Mouse (Mus musculus) midbrain, postnatal 0 days (tissue): ENCODE measurements around the gene Mmrn2. TPM values are rescaled to one million over a fixed set of nuclear protein-coding genes. Genes with fewer than 3 reads are reported as not detected.

Experiments
- ATAC-seq: fragments of 200-750 bp; cut with Nextera tagmentation; 2 replicates; pipeline ENCODE4 v1.8.0; 2017; ENCODE audit warnings: moderate number of reproducible peaks, mild to moderate bottlenecking, moderate TSS enrichment, moderate library complexity; ENCODE audit not compliant: low FRiP score
- DNase-seq: peaks from one replicate; pipeline ENCODE4 v3.0.0-alpha.2; 2015; ENCODE audit warnings: low spot score
- H3K27ac ChIP-seq: fragments of 300-500 bp; sonication (generic); 2 replicates; pipeline ENCODE4 v1.5.1; 2014; ENCODE audit warnings: low read depth, mild to moderate bottlenecking, low read length, mixed read lengths
- H3K27me3 ChIP-seq: fragments of 300-500 bp; sonication (generic); 2 replicates; pipeline ENCODE4 v1.6.1; 2014; ENCODE audit warnings: low read length, control low read depth, mixed read lengths; ENCODE audit not compliant: insufficient read depth
- H3K36me3 ChIP-seq: fragments of 300-500 bp; sonication (generic); 2 replicates; pipeline ENCODE4 v1.6.1; 2014; ENCODE audit warnings: low read length, control low read depth, mixed read lengths; ENCODE audit not compliant: insufficient read depth
- H3K4me1 ChIP-seq: fragments of 300-500 bp; sonication (generic); 2 replicates; pipeline ENCODE4 v1.6.1; 2014; ENCODE audit warnings: mild to moderate bottlenecking, control low read depth, antibody characterized with exemption, low read length, mixed read lengths; ENCODE audit not compliant: insufficient read depth
- H3K4me2 ChIP-seq: fragments of 300-500 bp; sonication (generic); 2 replicates; pipeline ENCODE4 v1.6.1; 2014; ENCODE audit warnings: low read depth, mild to moderate bottlenecking, low read length, mixed read lengths; ENCODE audit not compliant: poor library complexity, severe bottlenecking
- H3K4me3 ChIP-seq: fragments of 300-500 bp; sonication (generic); 2 replicates; pipeline ENCODE4 v1.5.1; 2014; ENCODE audit warnings: low read depth, mild to moderate bottlenecking, low read length, moderate library complexity
- H3K9ac ChIP-seq: fragments of 300-500 bp; sonication (generic); replicated peaks from 2 replicates; pipeline ENCODE4 v1.6.1; 2014; ENCODE audit warnings: mild to moderate bottlenecking, low read length, moderate library complexity, mixed read lengths; ENCODE audit not compliant: poor library complexity, severe bottlenecking
- H3K9me3 ChIP-seq: fragments of 300-500 bp; sonication (generic); 2 replicates; pipeline ENCODE4 v1.6.1; 2016; ENCODE audit warnings: low read length, control low read depth
- CTCF ChIP-seq: IDR thresholded peaks from 2 replicates; pipeline ENCODE4 v1.5.1; 2016; ENCODE audit warnings: antibody characterized with exemption, mild to moderate bottlenecking
- WGBS: fragments of 180-500 bp; shearing (Covaris S2); extraction: QIAGEN DNeasy Blood & Tissue Kit; methylation state at CpG from one replicate; pipeline ENCODE4 v1.1.7; 2014; 5-methylcytosine and 5-hydroxymethylcytosine counted together
- polyA plus RNA-seq: library from polyadenylated mRNA; unstranded; fragments of >200 nt; fragmentation: Nextera tagmentation; extraction: Ambion mirVana; gene quantifications from 2 replicates; pipeline ENCODE4 v1.2.1, GENCODE M21; 2015
- total RNA-seq: library from RNA; depleted of rRNA; stranded (reverse); fragments of >200 nt; gene quantifications from 2 replicates; pipeline ENCODE4 v1.2.3, GENCODE M21; 2014; rRNA removed

The Mmrn2 gene
- total RNA-seq, result 2.9 TPM in 2 replicates
- polyA plus RNA-seq, result 2.1 and 2.6 TPM in 2 replicates

DNA sequence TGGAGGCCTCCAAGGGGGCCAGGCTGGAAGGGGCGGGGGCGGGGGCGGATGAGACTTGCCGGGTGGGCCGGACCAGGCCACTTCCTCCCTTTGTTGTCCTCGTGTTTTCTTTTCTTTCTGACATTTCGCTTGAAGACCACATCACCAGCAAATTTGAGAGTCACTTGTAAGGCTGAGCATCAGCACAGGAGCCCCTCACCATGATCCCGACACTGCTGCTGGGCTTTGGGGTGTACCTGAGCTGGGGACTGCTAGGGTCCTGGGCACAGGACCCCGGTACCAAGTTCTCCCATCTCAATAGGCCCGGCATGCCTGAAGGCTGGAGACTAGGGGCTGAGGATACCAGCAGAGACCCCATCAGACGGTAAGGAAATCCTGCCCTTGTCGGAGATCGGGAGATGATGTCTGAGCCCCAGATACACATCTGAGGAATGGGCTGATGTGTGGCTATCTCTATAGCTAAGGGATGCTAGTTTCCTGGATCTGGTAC, at the start of gene Mmrn2:
Mmrn2 (plus strand) TSS at position 51 of the 490 bp plus-strand sequence.
- WGBS, result 85% methylated on average over 13 of the region's 13 CpGs
- ATAC-seq (no peak), DNase-seq (no peak)
- no peaks in the 10 kb centered on the region for H3K27me3 ChIP-seq
- no peak within 1 kb of the TSS for H3K27ac ChIP-seq
- no peaks in the 10 kb centered on the region for H3K9me3 ChIP-seq
- H3K4me3 ChIP-seq, result no peak within 1 kb of the TSS
- H3K36me3 ChIP-seq, result no peaks in the 10 kb centered on the region
- H3K9ac ChIP-seq, result no peak within 1 kb of the TSS
- H3K4me1 ChIP-seq, result no peaks in the 10 kb centered on the region
- no peak for TF ChIP-seq CTCF
- H3K4me2 ChIP-seq, result no peak within 1 kb of the TSS

DNA sequence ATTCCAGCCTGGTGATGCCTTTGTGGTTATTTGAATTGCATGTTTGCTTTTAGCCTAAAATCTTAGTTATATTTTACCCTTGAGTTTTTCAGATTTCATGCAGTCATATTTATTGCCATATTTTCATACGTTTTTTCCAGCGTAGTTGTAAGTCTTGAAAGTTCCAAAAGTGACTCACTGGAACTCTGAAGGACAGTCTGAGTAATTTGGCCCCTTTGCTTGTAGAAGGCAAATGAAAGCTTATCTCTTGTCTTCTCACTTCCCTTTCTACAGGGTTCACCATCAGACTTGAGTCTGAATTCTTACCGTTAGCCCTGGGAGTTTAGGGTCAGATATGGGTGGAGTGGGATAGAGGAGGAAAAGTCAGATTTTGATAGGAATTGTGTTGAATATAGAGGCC, 48.7 kb upstream of the Mmrn2 start:
- no peak overlapping the region for H3K9ac ChIP-seq
- 94% methylated on average over 3 of the region's 3 CpGs for WGBS
- H3K27ac ChIP-seq, result no peak overlapping the region
- H3K4me1 ChIP-seq, result no peaks in the 10 kb centered on the region
- no peak for TF ChIP-seq CTCF
- peaks cover 35% of the 10 kb centered on the region for H3K36me3 ChIP-seq
- H3K4me3 ChIP-seq, result no peak overlapping the region
- H3K27me3 ChIP-seq, result no peaks in the 10 kb centered on the region
- no peak overlapping the region for H3K4me2 ChIP-seq
- ATAC-seq (no peak), DNase-seq (no peak)
- H3K9me3 ChIP-seq, result no peaks in the 10 kb centered on the region

DNA sequence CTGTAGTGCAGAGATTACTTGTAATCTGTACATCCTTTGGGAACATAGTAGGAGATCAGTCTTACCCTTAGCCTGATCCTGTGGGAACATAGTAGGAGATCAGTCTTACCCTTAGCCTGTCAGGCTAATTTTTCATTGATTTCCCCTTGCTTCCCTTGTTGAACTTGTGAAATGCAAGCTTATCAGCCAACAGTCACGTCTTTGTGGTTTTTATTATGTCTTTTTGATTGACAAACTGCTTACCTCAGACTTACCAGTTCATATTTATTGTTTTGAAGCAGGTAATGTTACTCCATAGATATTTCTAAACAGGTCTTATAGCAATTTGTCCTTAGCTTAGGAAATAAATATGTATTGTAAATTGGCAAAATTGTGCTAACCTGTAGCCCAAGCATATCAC, 47.6 kb upstream of the Mmrn2 start:
- Histone ChIP-seq H3K9me3 (no peaks in the 10 kb centered on the region), H3K36me3 (peaks cover 38% of the 10 kb centered on the region), H3K4me1 (no peaks in the 10 kb centered on the region), H3K4me2 (no peak overlapping the region), H3K4me3 (no peak overlapping the region), H3K9ac (no peak overlapping the region), H3K27me3 (no peaks in the 10 kb centered on the region), H3K27ac (no peak overlapping the region)
- no peak for DNase-seq
- WGBS, result 81% methylated on average over 1 of the region's 1 CpGs
- ATAC-seq, result no peak
- TF ChIP-seq CTCF, result no peak

DNA sequence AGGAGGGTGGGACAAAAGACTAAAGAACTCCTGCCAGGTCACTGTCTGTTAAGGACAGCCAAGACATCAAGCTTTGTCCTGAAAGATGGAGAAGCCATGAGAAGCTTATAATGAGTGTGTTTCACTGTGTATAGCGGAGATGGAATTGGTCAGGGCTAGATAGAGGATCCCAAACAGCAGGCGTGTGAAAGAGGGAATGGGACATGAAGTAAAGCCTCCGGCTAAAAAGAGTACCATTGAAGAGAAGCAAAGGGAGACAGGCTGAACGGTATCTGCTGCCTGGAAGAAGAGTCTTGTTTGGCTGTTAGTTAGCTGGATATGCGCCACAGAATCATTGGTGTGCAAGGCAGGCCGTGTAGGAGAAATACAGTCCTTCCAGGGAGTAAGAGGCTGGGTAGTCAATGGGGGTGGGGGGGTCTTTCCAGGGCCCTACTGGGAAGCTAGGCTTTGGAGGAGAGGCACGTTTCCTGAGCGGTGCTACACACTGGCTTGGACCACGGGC, 44.6 kb upstream of the Mmrn2 start:
- DNase-seq (peak; percentile 76), ATAC-seq (peak; percentile 70)
- Histone ChIP-seq H3K4me2 (no peak overlapping the region), H3K9ac (no peak overlapping the region), H3K27me3 (no peaks in the 10 kb centered on the region), H3K27ac (0 out of 2 replicates have a peak overlapping the region, but pooled peaks have one; percentile 55), H3K9me3 (no peaks in the 10 kb centered on the region), H3K4me1 (no peaks in the 10 kb centered on the region), H3K36me3 (peaks cover 39% of the 10 kb centered on the region), H3K4me3 (no peak overlapping the region)
- TF ChIP-seq CTCF, result no peak
- WGBS, result 80% methylated on average over 9 of the region's 9 CpGs

DNA sequence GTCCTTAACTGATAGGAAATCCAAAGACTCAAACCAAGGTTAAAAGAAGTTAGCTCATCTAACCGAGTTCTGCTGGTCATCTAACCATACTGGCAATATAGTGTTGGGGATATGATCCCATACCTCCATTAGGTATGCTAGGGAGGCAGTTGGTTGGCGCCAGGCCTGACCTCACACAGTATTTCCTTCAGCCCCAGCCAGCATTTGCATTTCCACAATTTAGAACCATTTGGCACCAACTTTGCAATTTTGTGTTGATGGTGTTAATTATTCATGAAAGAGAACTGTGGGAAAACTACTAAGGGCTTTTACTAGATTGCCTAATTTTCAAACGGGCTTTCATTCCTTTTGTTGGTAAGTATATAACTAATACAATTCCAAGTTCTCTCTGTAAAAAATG, 43.4 kb upstream of the Mmrn2 start:
- Histone ChIP-seq H3K4me2 (no peak overlapping the region), H3K27ac (peak overlapping the region; percentile 55), H3K9me3 (no peaks in the 10 kb centered on the region), H3K9ac (no peak overlapping the region), H3K27me3 (no peaks in the 10 kb centered on the region), H3K4me1 (no peaks in the 10 kb centered on the region), H3K4me3 (no peak overlapping the region), H3K36me3 (peaks cover 44% of the 10 kb centered on the region)
- 0 out of 2 replicates have a peak, but pooled peaks have one; percentile 53 for ATAC-seq
- WGBS, result 80% methylated on average over 3 of the region's 3 CpGs
- DNase-seq, result peak; percentile 52
- no peak for TF ChIP-seq CTCF

DNA sequence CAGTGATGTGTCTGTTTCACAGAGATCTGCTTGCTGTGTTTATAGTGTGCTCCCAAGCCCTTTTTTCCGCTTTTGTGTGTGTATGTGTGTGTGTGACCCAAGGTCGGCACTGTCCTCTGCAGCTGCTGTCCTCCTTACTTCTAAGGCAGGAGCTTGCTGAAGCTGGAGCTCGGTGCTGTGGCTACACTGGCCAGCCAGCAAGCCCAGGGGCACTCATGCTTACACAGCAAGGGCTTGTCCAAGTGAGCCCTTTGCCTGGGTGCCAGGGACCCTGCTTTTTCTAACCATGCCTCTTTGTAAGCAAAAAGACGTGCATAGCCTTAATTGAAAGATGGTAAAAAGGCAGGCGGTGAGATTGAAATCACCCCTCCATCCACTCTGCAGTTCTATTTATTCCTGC, 42.8 kb upstream of the Mmrn2 start:
- ATAC-seq (peak; percentile 79), DNase-seq (peak; percentile 76)
- Histone ChIP-seq H3K9ac (no peak overlapping the region), H3K9me3 (no peaks in the 10 kb centered on the region), H3K36me3 (peaks cover 46% of the 10 kb centered on the region), H3K4me2 (no peak overlapping the region), H3K4me3 (no peak overlapping the region), H3K4me1 (no peaks in the 10 kb centered on the region), H3K27me3 (no peaks in the 10 kb centered on the region), H3K27ac (peak overlapping the region; percentile 47; the same call in 1 of the 2 replicates)
- 86% methylated on average over 5 of the region's 5 CpGs for WGBS
- no peak for TF ChIP-seq CTCF
